Mouse (Mus musculus) myocyte (in vitro differentiated cells): ENCODE data around the gene Ttc29.

Experiments
- CEBPB ChIP-seq: IDR thresholded peaks from 2 replicates; pipeline ENCODE4 v1.6.1; 2011; ENCODE audit warnings: mild to moderate bottlenecking, moderate library complexity; ENCODE audit not compliant: poor library complexity, insufficient read depth, severe bottlenecking
- E2F4 ChIP-seq: IDR thresholded peaks from one replicate; pipeline ENCODE4 v1.6.1; 2011; ENCODE audit warnings: mild to moderate bottlenecking, control low read depth, moderate library complexity; ENCODE audit not compliant: insufficient read depth
- MYOD1 ChIP-seq, 3 experiments: IDR thresholded peaks; one replicate each; pipeline ENCODE4 v1.6.1; 2011; ENCODE audit warnings: control low read depth in 2 of 3, low read depth in 2 of 3, mild to moderate bottlenecking in 2 of 3, moderate library complexity in 1 of 3; ENCODE audit not compliant: insufficient read length in 2 of 3, control insufficient read depth in 1 of 3
- POLR2A ChIP-seq: IDR thresholded peaks from one replicate; pipeline ENCODE4 v1.6.1; 2011; ENCODE audit warnings: low read depth, mild to moderate bottlenecking, control low read depth, moderate library complexity; ENCODE audit not compliant: insufficient read length
- TCF12 ChIP-seq: IDR thresholded peaks from one replicate; pipeline ENCODE4 v1.6.1; 2011; ENCODE audit warnings: mild to moderate bottlenecking, control low read depth; ENCODE audit not compliant: poor library complexity, insufficient read depth, severe bottlenecking
- TCF3 ChIP-seq: IDR thresholded peaks from one replicate; pipeline ENCODE4 v1.6.1; 2011; ENCODE audit warnings: low read depth, control low read depth; ENCODE audit not compliant: insufficient read length
- USF1 ChIP-seq: IDR thresholded peaks from one replicate; pipeline ENCODE4 v1.6.1; 2011; ENCODE audit warnings: low read depth, mild to moderate bottlenecking, control low read depth, moderate library complexity

DNA sequence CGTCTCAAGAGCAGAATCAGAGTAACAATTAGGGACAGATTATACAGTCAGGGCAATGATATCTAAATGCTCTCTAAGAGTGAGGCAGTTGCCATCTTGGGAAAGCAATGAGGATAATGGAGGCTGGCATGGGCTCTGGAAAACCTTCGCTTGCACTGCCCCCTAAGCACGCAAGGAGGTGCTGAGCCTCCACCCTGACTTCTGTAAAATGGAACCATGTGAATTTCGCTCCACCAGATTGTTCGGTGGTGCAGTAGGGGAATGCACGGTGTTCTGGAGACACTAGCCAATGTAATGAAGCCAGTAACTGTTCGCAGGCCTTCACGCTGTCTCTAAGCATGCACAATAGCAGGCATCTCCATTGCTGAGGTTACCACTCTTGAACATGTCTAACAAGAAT is 63.0 kb downstream of the Ttc29 start:
- TF ChIP-seq USF1, result no peak
- TF ChIP-seq POLR2A, result no peak
- TF ChIP-seq TCF12, result no peak
- no peak for TF ChIP-seq E2F4
- no peak for TF ChIP-seq MYOD1 (IDR thresholded peaks at IDR 0.05; ENCODE audit: control insufficient read depth in 1 of 3, insufficient read length in 2 of 3, low read depth in 2 of 3)
- TF ChIP-seq TCF3, result no peak
- TF ChIP-seq CEBPB, result no peak
